Mouse (Mus musculus): ENCODE measurements around the gene Ube4b.
A peak's percentile ranks its signal among the peaks of the same experiment; 100 is the strongest.
"Not testable (repeated sequence)": the region's sequence is repeated elsewhere in the genome, so short reads cannot be mapped to it uniquely, and the experiment has no call there.

Gene Ube4b

GRCm38 (mm10) chr4:149426325-149427199, at the start of gene Ube4b:
Gene Ube4b, minus strand, starts transcription at chr4:149426749.
- peak; percentile 99 for DNase-seq (ENCODE audit: low spot score)

GRCm38 (mm10) chr4:149475096-149475495, 48.5 kb upstream of the Ube4b start:
- DNase-seq (ENCODE audit: low spot score) = no peak

- no peak for DNase-seq (ENCODE audit: low spot score)
Observed at GRCm38 (mm10) chr4:149469557-149469956, 43.0 kb upstream of the Ube4b start.

DNA sequence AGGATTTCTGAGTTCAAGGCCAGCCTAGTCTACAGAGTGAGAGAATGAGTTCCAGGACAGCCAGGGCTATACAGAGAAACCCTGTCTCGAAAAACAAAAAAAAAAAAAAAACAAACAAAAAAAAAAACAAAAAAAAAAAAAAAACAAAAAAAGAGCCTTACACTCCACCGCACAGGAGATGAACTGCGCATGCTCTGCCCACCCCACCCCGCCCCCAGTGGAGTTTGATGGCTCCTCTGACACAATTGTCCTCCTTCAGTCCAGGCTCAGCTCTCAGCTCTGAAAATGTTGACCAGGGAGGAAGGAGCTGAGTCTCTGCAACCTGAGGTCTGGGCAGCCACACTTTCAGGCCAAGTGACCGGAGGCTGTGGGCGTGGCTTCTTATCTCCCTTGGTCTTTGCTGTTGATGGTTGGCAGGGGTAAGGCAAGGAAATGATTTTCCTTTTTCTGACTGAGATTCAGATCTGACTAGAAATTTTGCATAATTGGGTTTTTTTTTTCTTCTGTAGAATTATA, 36.9 kb upstream of the Ube4b start:
- no peak for DNase-seq (ENCODE audit: low spot score)

GRCm38 (mm10) chr4:149462305-149462971, 35.9 kb upstream of the Ube4b start:
- no peak for DNase-seq (ENCODE audit: low spot score)

DNA sequence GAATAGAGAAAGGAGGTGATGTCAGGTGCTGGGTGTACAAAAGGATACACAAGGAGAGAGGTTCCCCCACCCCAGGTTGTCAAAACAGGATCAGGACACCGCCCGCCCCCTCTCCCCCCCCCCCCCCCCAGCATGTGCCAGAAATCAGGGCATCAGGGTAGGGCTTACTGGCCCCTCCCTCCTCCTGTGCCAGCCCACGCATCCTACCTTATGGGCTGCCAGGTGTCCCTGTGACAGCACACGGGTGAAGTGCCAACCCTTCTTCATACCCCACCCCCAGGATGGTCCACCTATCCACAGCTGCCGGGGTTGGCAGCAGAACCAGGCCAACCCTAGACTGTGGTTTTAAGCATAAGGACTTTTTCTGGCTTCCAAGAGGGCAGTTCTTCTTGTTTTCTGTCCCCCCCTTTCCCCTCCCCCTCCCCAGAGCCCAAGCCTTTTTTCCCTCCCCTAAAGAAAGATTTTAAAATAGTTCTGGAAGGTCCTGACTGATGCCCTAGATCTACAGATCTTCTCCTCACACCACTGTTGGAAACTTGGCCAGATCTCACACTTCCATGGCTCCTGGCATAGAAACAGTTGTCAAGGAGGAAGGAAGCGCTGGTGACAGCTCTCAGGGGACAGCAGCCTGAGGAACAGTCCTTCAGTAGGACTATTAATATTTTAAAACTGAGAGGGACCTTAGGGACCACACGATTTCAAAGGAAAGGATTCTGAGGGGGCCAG, 35.2 kb upstream of the Ube4b start:
- no peak for DNase-seq (ENCODE audit: low spot score)

- not testable (repeated sequence) for DNase-seq (ENCODE audit: low spot score)
Observed at GRCm38 (mm10) chr4:149460475-149460874, 33.9 kb upstream of the Ube4b start.

DNA sequence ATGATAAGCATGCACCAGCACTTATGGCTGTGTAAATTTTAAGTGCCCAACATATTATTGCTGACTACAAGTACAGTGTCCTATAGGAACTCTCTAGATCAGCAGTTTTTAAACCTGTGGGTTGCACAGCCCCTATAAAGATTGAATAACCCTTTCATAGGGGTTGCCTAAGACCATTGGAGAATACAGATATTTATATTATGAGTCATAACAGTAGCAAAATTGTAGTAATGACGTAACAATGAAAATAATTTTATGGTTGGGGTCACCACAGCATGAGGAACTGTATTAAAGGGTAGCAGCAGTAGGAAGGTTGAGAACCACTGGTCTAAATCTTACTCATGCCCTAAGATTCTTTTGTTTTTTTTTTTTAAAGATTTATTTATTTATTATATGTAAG, 32.9 kb upstream of the Ube4b start:
- no peak for DNase-seq (ENCODE audit: low spot score)

DNA sequence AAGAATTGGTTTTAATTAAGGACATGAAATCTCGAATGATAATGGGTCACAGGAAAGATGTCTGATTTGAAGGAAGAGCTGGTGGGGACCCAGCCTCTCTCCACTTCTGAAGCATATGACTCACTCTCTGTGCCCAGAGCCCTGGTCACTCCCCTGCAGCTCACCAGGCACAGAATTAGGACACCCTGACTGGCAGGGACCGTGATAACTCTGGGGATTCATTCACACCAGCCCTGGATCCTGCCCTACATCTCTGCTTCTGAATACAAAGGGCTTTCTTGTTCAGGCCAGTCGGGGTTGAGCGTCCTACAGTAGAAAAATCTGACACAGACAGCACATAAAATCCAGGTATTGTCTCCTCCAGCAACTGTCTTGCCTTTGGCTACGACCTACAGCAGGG, 32.0 kb upstream of the Ube4b start:
- no peak for DNase-seq (ENCODE audit: low spot score)

DNA sequence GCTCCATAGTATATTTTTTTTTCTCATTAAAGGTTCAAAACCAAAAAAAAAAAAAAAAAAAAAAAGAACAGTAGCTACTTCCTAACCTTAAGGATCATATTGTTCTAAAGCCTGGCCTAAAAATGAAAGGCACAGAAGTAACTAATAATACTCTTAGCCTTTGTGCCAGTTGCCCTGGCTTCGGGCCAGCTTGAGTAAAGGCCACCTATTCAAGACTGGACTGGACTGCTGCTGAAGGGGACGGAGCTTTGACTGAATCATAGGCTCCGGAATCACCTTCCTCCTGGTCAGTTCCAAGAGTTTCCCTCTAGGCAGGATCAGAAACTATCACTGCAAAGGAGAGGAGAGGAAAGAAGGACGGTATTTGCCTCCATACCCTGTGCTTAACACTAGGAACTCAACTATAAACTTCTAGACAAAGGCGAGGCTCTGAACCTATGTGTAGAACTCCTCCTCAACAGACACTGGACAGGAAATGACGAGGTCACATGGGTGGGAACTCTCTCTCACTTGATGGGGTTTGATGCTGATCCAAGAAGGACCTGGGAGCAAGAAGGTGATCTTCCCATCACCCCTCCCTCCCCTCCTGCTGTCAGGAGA, 31.4 kb upstream of the Ube4b start:
- DNase-seq (ENCODE audit: low spot score) = no peak

DNA sequence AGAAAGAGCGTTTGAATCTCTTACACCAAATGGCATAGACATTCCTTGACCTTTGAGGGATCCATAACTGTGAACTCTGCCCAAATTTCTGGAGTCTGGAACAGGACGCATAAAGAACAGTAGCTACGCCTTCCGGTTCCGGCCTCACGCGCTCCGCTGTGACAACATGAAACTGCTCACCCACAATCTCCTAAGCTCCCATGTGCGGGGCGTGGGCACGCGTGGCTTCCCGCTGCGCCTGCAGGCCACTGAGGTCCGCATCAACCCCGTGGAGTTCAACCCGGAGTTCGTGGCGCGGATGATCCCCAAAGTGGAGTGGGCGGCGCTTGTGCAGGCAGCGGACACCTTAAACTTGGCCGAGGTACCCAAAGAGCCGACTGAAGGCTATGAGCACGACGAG, 30.6 kb upstream of the Ube4b start:
- DNase-seq (ENCODE audit: low spot score) = not testable (repeated sequence)

- no peak for DNase-seq (ENCODE audit: low spot score)
Observed at GRCm38 (mm10) chr4:149454879-149455278, 28.3 kb upstream of the Ube4b start, which contains the start of gene Rbp7. Gene Rbp7, minus strand, starts transcription at chr4:149454978.

- no peak for DNase-seq (ENCODE audit: low spot score)
Observed at GRCm38 (mm10) chr4:149454263-149454662, 27.7 kb upstream of the Ube4b start.

DNA sequence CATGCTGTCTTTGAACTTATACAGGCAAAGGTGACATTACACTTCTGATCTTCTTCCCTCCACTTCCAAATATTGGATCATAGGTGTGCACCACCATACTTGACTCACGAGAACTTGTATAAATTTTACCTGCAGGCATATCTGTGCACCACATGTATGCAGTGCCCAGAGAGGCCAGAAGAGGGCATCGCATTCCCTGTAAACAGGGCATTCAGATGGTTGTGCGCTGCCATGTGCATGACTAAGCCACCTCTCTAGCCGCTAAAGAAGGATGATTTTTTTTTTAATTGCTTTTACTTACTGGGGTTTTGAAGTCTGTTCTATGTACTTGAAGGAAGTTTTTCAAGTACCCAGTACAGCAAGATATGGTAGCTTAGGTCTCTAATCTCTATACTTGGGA, 27.1 kb upstream of the Ube4b start:
- DNase-seq (ENCODE audit: low spot score) = peak; percentile 50

DNA sequence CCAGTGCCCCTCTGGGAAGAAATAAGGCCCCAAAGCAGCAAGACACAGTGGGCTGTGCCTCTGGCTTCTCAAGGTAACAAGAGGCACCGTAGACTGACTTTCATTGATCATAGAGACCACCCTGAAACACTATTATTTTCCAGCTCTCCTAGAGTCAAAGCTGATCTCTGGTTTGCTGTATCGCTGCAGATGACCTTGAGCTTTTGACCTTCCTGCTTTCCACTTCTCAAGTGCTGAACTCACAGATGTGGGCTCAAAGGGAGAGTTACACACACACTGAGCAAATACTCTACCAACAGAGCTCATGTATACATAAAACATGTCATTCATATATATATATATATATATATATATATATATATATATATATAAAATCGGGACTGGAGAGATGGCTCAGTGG, 24.1 kb upstream of the Ube4b start:
- no peak for DNase-seq (ENCODE audit: low spot score)

GRCm38 (mm10) chr4:149446309-149446708, 19.8 kb upstream of the Ube4b start:
- no peak for DNase-seq (ENCODE audit: low spot score)

DNA sequence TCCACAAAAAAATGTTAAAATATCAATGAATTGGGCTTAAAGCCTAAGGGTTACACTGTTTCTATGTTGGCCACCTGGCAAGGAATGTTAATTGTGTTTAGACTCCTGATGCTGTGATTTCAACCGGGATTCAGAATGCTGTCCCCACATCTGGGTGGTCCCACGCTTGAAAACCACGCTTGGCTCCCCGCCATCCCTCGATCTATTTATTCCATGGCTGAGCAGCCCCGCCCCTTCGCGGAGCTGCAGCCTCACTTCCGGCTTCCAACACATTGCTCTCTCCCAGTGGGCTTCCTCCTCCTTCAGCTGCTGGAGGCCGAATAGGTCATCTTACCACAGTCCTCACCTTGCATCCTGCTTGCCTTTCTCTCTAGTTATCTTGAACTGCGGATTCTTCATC, 19.3 kb upstream of the Ube4b start:
- peak; percentile 86 for DNase-seq (ENCODE audit: low spot score)

DNA sequence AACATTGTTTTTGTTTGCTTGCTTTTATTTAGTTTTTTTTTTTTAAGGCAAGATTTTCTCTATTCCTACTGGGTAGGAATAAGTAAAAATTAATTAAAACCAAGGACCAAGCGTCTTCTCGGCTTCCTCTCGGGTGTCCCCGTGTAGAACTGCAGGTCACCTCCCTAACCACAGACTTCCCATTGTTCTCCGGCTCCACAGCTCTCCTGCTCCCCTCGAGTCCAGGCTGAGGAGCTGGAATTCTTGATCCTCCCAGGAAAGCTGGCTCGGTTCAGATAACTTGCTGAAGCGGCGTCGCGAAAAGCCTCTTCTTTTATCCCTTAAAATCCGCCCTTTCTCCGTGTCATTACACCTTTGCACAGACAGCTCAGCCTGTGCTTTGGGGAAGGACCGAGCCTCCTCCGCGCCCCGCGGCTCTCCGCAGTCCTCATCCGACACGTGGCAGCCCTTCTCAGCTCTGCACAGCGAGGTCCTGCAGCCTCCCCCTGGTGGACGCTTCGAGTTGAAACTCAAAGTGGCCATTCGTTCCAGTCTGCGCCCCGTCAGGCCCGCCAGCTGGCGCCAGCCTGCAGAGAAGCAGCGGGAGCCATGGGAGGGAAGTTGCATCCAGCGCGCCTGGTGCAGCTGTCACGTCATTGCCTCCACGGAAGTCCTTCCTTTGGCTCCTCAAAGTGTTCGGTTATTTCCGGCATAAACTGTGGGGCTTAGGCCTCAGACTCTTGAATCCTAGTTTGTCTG, 18.6 kb upstream of the Ube4b start:
- DNase-seq (ENCODE audit: low spot score) = peak; percentile 99

DNA sequence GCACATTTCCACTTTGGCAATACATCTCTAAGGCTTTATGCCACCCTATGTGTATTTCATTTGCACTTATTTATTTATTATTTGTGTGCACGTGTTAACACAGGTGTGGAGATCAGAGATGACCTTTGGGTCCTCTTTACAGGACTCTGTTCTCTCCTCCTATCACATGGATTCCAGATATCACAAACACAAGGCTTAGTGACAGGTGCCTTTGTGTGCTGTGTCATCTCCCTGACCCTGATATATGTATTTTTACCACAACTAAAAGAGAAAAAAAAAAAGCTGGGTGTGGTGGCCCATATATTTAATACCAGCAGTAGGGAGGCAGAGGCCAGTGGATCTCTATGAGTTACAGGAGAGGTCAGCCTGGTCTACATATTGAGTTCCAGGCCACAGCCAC, 17.9 kb upstream of the Ube4b start:
- DNase-seq (ENCODE audit: low spot score) = no peak

DNA sequence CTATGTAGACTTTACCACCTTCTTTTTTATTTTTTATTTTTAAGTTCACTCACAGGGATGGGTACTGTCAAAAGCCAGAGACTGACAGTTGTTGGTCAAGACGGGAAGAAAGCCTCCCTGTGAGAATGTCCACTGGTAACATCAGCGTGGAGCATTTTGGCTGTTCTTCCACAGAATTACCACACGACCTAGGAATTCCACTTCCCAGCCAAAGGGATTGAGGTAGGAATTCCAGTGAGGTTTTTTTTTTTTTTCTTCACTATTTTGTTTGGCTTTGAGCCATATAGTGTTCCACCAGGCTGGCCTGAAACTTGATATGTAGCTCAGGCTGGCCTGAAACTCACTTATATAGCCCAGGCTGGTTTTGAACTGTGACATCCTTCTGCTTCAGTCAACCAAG, 15.9 kb upstream of the Ube4b start:
- DNase-seq (ENCODE audit: low spot score) = no peak

DNA sequence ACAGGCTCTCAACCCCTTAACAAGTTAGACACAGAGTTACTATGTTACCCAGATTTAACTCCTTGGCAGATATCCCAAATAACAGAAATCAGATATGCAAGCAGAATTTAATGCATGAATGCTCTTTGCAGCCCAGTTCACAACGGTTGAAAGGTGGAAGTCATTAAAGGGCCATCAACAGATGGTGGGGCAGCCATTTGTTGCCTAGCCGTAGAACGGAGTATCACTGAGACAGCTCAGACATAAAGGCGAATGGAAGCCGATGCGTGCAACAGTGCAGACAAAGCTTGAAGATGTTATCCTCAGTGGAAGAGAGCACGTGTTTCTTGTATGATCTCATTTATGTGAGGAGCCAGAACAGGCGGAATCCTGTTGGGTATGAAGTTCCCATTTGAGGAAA, 14.0 kb upstream of the Ube4b start:
- DNase-seq (ENCODE audit: low spot score) = no peak

Data from embryo, embryonic 10 days (tissue).